Mouse (Mus musculus) forebrain, embryonic 12.5 days (tissue): ENCODE measurements around the gene Gm17359. TPM values are rescaled to one million over a fixed set of nuclear protein-coding genes. Genes with fewer than 3 reads are reported as not detected.

Experiments used
- ATAC-seq: fragments of 200-750 bp; cut with Nextera tagmentation; 2 replicates; pipeline ENCODE4 v1.8.0; 2017; ENCODE audit warnings: moderate TSS enrichment; ENCODE audit not compliant: low FRiP score
- H3K27ac ChIP-seq: fragments of 300-500 bp; sonication (generic); 2 replicates; pipeline ENCODE4 v1.5.1; 2016; ENCODE audit warnings: mild to moderate bottlenecking
- H3K27me3 ChIP-seq: fragments of 300-500 bp; sonication (generic); 2 replicates; pipeline ENCODE4 v1.6.1; 2016; ENCODE audit warnings: mild to moderate bottlenecking
- H3K36me3 ChIP-seq: fragments of 300-500 bp; sonication (generic); replicated peaks from 2 replicates; pipeline ENCODE4 v1.6.1; 2016; ENCODE audit warnings: mild to moderate bottlenecking
- H3K4me1 ChIP-seq: fragments of 300-500 bp; sonication (generic); 2 replicates; pipeline ENCODE4 v1.6.1; 2016
- H3K4me2 ChIP-seq: fragments of 300-500 bp; sonication (generic); 2 replicates; pipeline ENCODE4 v1.6.1; 2016; ENCODE audit warnings: mild to moderate bottlenecking, moderate library complexity
- H3K4me3 ChIP-seq: fragments of 300-500 bp; sonication (generic); replicated peaks from 2 replicates; pipeline ENCODE4 v1.5.1; 2016; ENCODE audit warnings: mild to moderate bottlenecking
- H3K9ac ChIP-seq: fragments of 300-500 bp; sonication (generic); 2 replicates; pipeline ENCODE4 v1.6.1; 2016; ENCODE audit warnings: mild to moderate bottlenecking
- H3K9me3 ChIP-seq: fragments of 300-500 bp; sonication (generic); 2 replicates; pipeline ENCODE4 v1.6.1; 2016
- WGBS: fragments of 180-500 bp; shearing (Covaris S2); methylation state at CpG from one replicate; pipeline ENCODE4 v1.1.7; 2016; 5-methylcytosine and 5-hydroxymethylcytosine counted together
- polyA plus RNA-seq: library from polyadenylated mRNA; unstranded; fragments of >200 nt; fragmentation: Nextera tagmentation; extraction: Ambion mirVana; gene quantifications from 2 replicates; pipeline ENCODE4 v1.2.1, GENCODE M21; 2016

Gene Gm17359
- polyA plus RNA-seq, 1 experiment from 2014 or later = not detected

GRCm38 (mm10) chr3:79311895-79312294 lies 24.6 kb upstream of the Gm17359 start:
- H3K9me3 ChIP-seq = no peaks in the 10 kb centered on the region
- ATAC-seq = no peak

GRCm38 (mm10) chr3:79314006-79314698 lies 22.3 kb upstream of the Gm17359 start:
- H3K4me3 ChIP-seq = no peak overlapping the region
- H3K4me1 ChIP-seq = peaks cover 9% of the 10 kb centered on the region
- no peak overlapping the region for H3K27ac ChIP-seq
- H3K36me3 ChIP-seq = no peaks in the 10 kb centered on the region
- H3K9me3 ChIP-seq = no peaks in the 10 kb centered on the region
- 43% methylated on average over 10 of the region's 10 CpGs for WGBS
- H3K4me2 ChIP-seq = no peak overlapping the region
- no peak for ATAC-seq
- no peaks in the 10 kb centered on the region for H3K27me3 ChIP-seq
- no peak overlapping the region for H3K9ac ChIP-seq

More at GRCm38 (mm10) chr3:79311895-79312294, 24.6 kb upstream of the Gm17359 start:
- H3K36me3 ChIP-seq = no peaks in the 10 kb centered on the region
- peaks cover 9% of the 10 kb centered on the region for H3K4me1 ChIP-seq
- H3K27me3 ChIP-seq = no peaks in the 10 kb centered on the region
- no peak overlapping the region for H3K27ac ChIP-seq
- no peak overlapping the region for H3K4me2 ChIP-seq
- H3K4me3 ChIP-seq = no peak overlapping the region
- no peak overlapping the region for H3K9ac ChIP-seq

GRCm38 (mm10) chr3:79324697-79325526 lies 11.5 kb upstream of the Gm17359 start:
- Histone ChIP-seq H3K4me2 (peak overlapping the region; percentile 27), H3K27me3 (no peaks in the 10 kb centered on the region), H3K36me3 (no peaks in the 10 kb centered on the region), H3K27ac (0 out of 2 replicates have a peak overlapping the region, but pooled peaks have one; percentile 2), H3K4me1 (peaks cover 22% of the 10 kb centered on the region), H3K4me3 (no peak overlapping the region), H3K9me3 (no peaks in the 10 kb centered on the region), H3K9ac (no peak overlapping the region)
- ATAC-seq = no peak
- WGBS = 31% methylated on average over 10 of the region's 10 CpGs

- no peak overlapping the region for H3K9ac ChIP-seq
- peaks cover 16% of the 10 kb centered on the region for H3K4me1 ChIP-seq
- 0 out of 2 replicates have a peak overlapping the region, but pooled peaks have one; percentile 53 for H3K27ac ChIP-seq
- no peaks in the 10 kb centered on the region for H3K27me3 ChIP-seq
- H3K36me3 ChIP-seq = no peaks in the 10 kb centered on the region
- no peaks in the 10 kb centered on the region for H3K9me3 ChIP-seq
- WGBS = 16% methylated on average over 8 of the region's 8 CpGs
- H3K4me3 ChIP-seq = no peak overlapping the region
- no peak overlapping the region for H3K4me2 ChIP-seq
- ATAC-seq = no peak
These were observed 6.7 kb upstream of the Gm17359 start for GRCm38 (mm10) chr3:79329691-79330315.

GRCm38 (mm10) chr3:79333051-79333450 lies 3.4 kb upstream of the Gm17359 start:
- Histone ChIP-seq H3K36me3 (no peaks in the 10 kb centered on the region), H3K4me1 (peaks cover 5% of the 10 kb centered on the region), H3K4me2 (no peak overlapping the region), H3K9ac (no peak overlapping the region), H3K27me3 (no peaks in the 10 kb centered on the region), H3K27ac (no peak overlapping the region), H3K9me3 (no peaks in the 10 kb centered on the region), H3K4me3 (no peak overlapping the region)
- ATAC-seq = no peak
- WGBS = 88% methylated on average over 7 of the region's 7 CpGs

- Histone ChIP-seq H3K4me1 (peaks cover 5% of the 10 kb centered on the region), H3K27ac (no peak overlapping the region), H3K4me3 (no peak overlapping the region), H3K27me3 (no peaks in the 10 kb centered on the region), H3K36me3 (no peaks in the 10 kb centered on the region), H3K9me3 (no peaks in the 10 kb centered on the region), H3K4me2 (no peak overlapping the region), H3K9ac (no peak overlapping the region)
- no peak for ATAC-seq
- 93% methylated on average over 8 of the region's 8 CpGs for WGBS
These were observed 2.7 kb upstream of the Gm17359 start for GRCm38 (mm10) chr3:79333643-79334200.

GRCm38 (mm10) chr3:79340737-79341136 lies 4.3 kb downstream of the Gm17359 start:
- Histone ChIP-seq H3K9me3 (no peaks in the 10 kb centered on the region), H3K4me2 (no peak overlapping the region), H3K4me1 (no peaks in the 10 kb centered on the region), H3K27me3 (no peaks in the 10 kb centered on the region), H3K4me3 (no peak overlapping the region), H3K9ac (no peak overlapping the region), H3K27ac (no peak overlapping the region), H3K36me3 (no peaks in the 10 kb centered on the region)
- WGBS = 53% methylated on average over 3 of the region's 3 CpGs
- ATAC-seq = no peak

GRCm38 (mm10) chr3:79342961-79343735 lies 6.7 kb downstream of the Gm17359 start:
- WGBS = 87% methylated on average over 17 of the region's 17 CpGs
- H3K27ac ChIP-seq = no peak overlapping the region
- no peaks in the 10 kb centered on the region for H3K27me3 ChIP-seq
- H3K4me3 ChIP-seq = no peak overlapping the region
- no peaks in the 10 kb centered on the region for H3K36me3 ChIP-seq
- H3K4me2 ChIP-seq = no peak overlapping the region
- ATAC-seq = no peak
- H3K9ac ChIP-seq = no peak overlapping the region
- H3K4me1 ChIP-seq = no peaks in the 10 kb centered on the region
- no peaks in the 10 kb centered on the region for H3K9me3 ChIP-seq

GRCm38 (mm10) chr3:79349311-79349710 lies 12.8 kb downstream of the Gm17359 start:
- H3K27me3 ChIP-seq = no peaks in the 10 kb centered on the region
- H3K4me3 ChIP-seq = no peak overlapping the region
- no peaks in the 10 kb centered on the region for H3K4me1 ChIP-seq
- no peak for ATAC-seq
- H3K27ac ChIP-seq = no peak overlapping the region
- WGBS = 70% methylated on average over 1 of the region's 1 CpGs
- H3K36me3 ChIP-seq = no peaks in the 10 kb centered on the region
- H3K9ac ChIP-seq = no peak overlapping the region
- H3K9me3 ChIP-seq = no peaks in the 10 kb centered on the region
- H3K4me2 ChIP-seq = no peak overlapping the region

GRCm38 (mm10) chr3:79358721-79359120 lies 22.3 kb downstream of the Gm17359 start:
- WGBS = 26% methylated on average over 4 of the region's 4 CpGs
- no peak overlapping the region for H3K27ac ChIP-seq
- H3K36me3 ChIP-seq = no peaks in the 10 kb centered on the region
- no peak overlapping the region for H3K4me2 ChIP-seq
- H3K4me3 ChIP-seq = no peak overlapping the region
- ATAC-seq = no peak; the same call in 1 of the 2 replicates
- H3K9ac ChIP-seq = no peak overlapping the region
- H3K27me3 ChIP-seq = no peaks in the 10 kb centered on the region
- peaks cover 3% of the 10 kb centered on the region; the same call in 1 of the 2 replicates for H3K4me1 ChIP-seq
- H3K9me3 ChIP-seq = no peaks in the 10 kb centered on the region

GRCm38 (mm10) chr3:79360317-79361101 lies 24.0 kb downstream of the Gm17359 start:
- Histone ChIP-seq H3K4me1 (peaks cover 3% of the 10 kb centered on the region; the same call in 1 of the 2 replicates), H3K27me3 (no peaks in the 10 kb centered on the region), H3K4me2 (no peak overlapping the region), H3K4me3 (no peak overlapping the region), H3K9ac (no peak overlapping the region), H3K36me3 (no peaks in the 10 kb centered on the region), H3K9me3 (no peaks in the 10 kb centered on the region), H3K27ac (no peak overlapping the region)
- no peak for ATAC-seq
- 76% methylated on average over 15 of the region's 15 CpGs for WGBS
